Mouse (Mus musculus): ENCODE results near the gene Sh3rf3. TPM values are rescaled to one million over a fixed set of nuclear protein-coding genes. Genes with fewer than 3 reads are reported as not detected.

The Sh3rf3 gene
- total RNA-seq (2023) = not detected

GRCm38 (mm10) chr10:58813081-58813800 lies at the start of gene Sh3rf3:
TSS of gene Sh3rf3 (plus strand) at chr10:58813359.

Other genes with a start within 250 kb of the Sh3rf3 start
- not detected for gene Edar, start 137.7 kb upstream of the Sh3rf3 start, total RNA-seq (2023)
- not detected for gene Gm17542, start 95.1 kb upstream of the Sh3rf3 start, total RNA-seq (2023)